In the genomic region with DNA sequence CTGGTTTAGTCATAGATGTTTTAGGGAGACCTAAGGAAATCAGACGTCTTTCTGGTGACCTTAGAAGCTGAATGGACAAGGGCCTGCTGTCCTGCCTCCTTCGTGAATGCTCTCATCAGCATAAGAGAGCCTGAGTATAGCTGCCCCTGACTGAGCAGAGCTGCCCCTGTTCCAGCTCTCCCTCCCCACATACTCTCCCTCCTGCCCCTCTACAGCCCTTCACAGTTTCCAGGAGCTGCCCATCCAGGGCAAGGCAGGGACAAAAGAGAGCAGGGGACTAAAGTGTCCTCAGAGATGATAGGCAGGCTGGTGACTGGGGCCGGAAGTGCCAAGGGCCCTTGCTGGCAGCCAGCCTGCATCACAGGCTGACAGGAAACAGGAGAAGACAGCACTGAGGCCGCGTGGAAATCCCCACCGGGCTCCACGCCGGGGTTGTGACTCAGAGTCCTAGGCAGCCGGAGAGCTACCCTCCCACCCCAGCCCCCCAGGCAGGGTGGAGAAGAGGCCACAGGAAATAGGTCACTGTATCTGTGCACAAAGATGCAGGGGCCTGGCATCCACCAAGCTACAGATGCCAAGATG, we compare ENCODE assay signal across 8 mouse cellular contexts. TPM values are rescaled to one million over a fixed set of nuclear protein-coding genes. Genes with fewer than 3 reads are reported as not detected.
DNase-seq lines count a peak whose midpoint lies in the region; ATAC-seq and TF ChIP-seq lines count a peak whose summit lies in the region.

No protein-coding gene starts in this region.

- peaks cover 42% of the 10 kb centered on the region for H3K4me1 ChIP-seq in limb, embryonic 14.5 days (ENCODE audit: control insufficient read depth, insufficient read depth, low read length)
- peaks cover 10% of the 10 kb centered on the region for H3K4me1 ChIP-seq in midbrain, embryonic 15.5 days

- H3K4me2 ChIP-seq in limb, embryonic 14.5 days (replicated peaks; ENCODE audit: low read depth, low read length, severe bottlenecking) = no peak overlapping the region
- no peak overlapping the region for H3K4me2 ChIP-seq in midbrain, embryonic 15.5 days

- peak overlapping the region; percentile 12; the same call in 1 of the 2 replicates for H3K9ac ChIP-seq in limb, embryonic 14.5 days (ENCODE audit: low read depth, low read length, severe bottlenecking)
- no peak overlapping the region for H3K9ac ChIP-seq in midbrain, embryonic 15.5 days

- no peak for DNase-seq in frontal cortex, postnatal 25 days (ENCODE audit: low spot score in 2 of 2)
- peak; percentile 83 for DNase-seq in adrenal gland, postnatal 10 days
- peak; percentile 82 for DNase-seq in fibroblast of lung, adult 2 months (ENCODE audit: low read depth)
- DNase-seq in heart, postnatal 14 days = peak; percentile 68 to 78
- DNase-seq in limb, embryonic 14.5 days (ENCODE audit: low spot score) = no peak
- peak; percentile 64 to 76 for DNase-seq in thymus, adult 18-20 months

- no peak overlapping the region for H3K4me3 ChIP-seq in limb, embryonic 14.5 days (replicated peaks; ENCODE audit: low read length)
- no peak overlapping the region for H3K4me3 ChIP-seq in midbrain, embryonic 15.5 days

- 28% methylated on average over 9 of the region's 9 CpGs for WGBS in limb, embryonic 14.5 days
- WGBS in midbrain, embryonic 15.5 days = 32% methylated on average over 9 of the region's 9 CpGs

- no peaks in the 10 kb centered on the region for H3K27me3 ChIP-seq in limb, embryonic 14.5 days (ENCODE audit: control insufficient read depth, insufficient read depth, low read length)
- no peaks in the 10 kb centered on the region for H3K27me3 ChIP-seq in midbrain, embryonic 15.5 days (replicated peaks)

- peak; percentile 21; the same call in 1 of the 2 replicates for ATAC-seq in frontal cortex, adult (ENCODE audit: low TSS enrichment)
- no peak for ATAC-seq in limb, embryonic 14.5 days (ENCODE audit: low FRiP score, low read depth)
- ATAC-seq in midbrain, embryonic 15.5 days (replicated peaks) = 0 out of 2 replicates have a peak, but pooled peaks have one; percentile 6

- H3K27ac ChIP-seq in limb, embryonic 14.5 days (replicated peaks; ENCODE audit: low read depth, low read length) = no peak overlapping the region; the same call in 1 of the 2 replicates
- no peak overlapping the region for H3K27ac ChIP-seq in midbrain, embryonic 15.5 days

- peaks cover 9% of the 10 kb centered on the region for H3K36me3 ChIP-seq in limb, embryonic 14.5 days (ENCODE audit: control insufficient read depth, insufficient read depth, low read length)
- no peaks in the 10 kb centered on the region for H3K36me3 ChIP-seq in midbrain, embryonic 15.5 days (replicated peaks)

- TF ChIP-seq POLR2A in limb, embryonic 14.5 days (IDR thresholded peaks at IDR 0.05; ENCODE audit: borderline replicate concordance, extremely low read depth, insufficient read depth, insufficient read length) = no peak

- intact Hi-C loops in heart, postnatal 14 days (cut with DNase I) = loop anchor here (2.0 to 5.0 kb wide), 2 partner anchors 51 to 55 kb away; a partner anchor contains a TSS

- H3K9me3 ChIP-seq in limb, embryonic 14.5 days (ENCODE audit: control insufficient read depth, low read length) = no peaks in the 10 kb centered on the region
- no peaks in the 10 kb centered on the region for H3K9me3 ChIP-seq in midbrain, embryonic 15.5 days

RNA-seq across cellular contexts. Expression of a gene that starts 51.6 kb away (rescaled TPM):
- 10 to 100 TPM; 24.4 to 31.8 TPM for total RNA-seq in adrenal gland, postnatal 10 days (2021)
- 10 to 100 TPM; 13.2 to 14.8 TPM for total RNA-seq in heart, postnatal 14 days (2021)
- polyA plus RNA-seq in limb, embryonic 14.5 days (2012; rRNA removed) = 50.9 and 72.1 TPM in 2 replicates
- 25.1 and 28.0 TPM in 2 replicates for polyA plus RNA-seq in limb, embryonic 14.5 days (2014; fragmentation: Nextera tagmentation; extraction: Ambion mirVana)
- polyA plus RNA-seq in midbrain, embryonic 15.5 days (2015; fragmentation: Nextera tagmentation; extraction: Ambion mirVana) = 7.2 and 9.1 TPM in 2 replicates

Comparison
In these comparisons a context has a peak if more than half of its experiments do, and no peak if none do; other contexts are left out.
1. DNase-seq: peak in adrenal gland, postnatal 10 days (single experiment), fibroblast of lung, adult 2 months (single experiment), heart, postnatal 14 days (2 of 2) and thymus, adult 18-20 months (2 of 2); none in frontal cortex, postnatal 25 days (0 of 2) and limb, embryonic 14.5 days (single experiment).